Mouse (Mus musculus) myocyte (in vitro differentiated cells): Measurements from ENCODE around the gene Fstl1.

Experiments used
- CEBPB ChIP-seq: IDR thresholded peaks from 2 replicates; pipeline ENCODE4 v1.6.1; 2011; ENCODE audit warnings: mild to moderate bottlenecking, moderate library complexity; ENCODE audit not compliant: poor library complexity, insufficient read depth, severe bottlenecking
- E2F4 ChIP-seq: IDR thresholded peaks from one replicate; pipeline ENCODE4 v1.6.1; 2011; ENCODE audit warnings: mild to moderate bottlenecking, control low read depth, moderate library complexity; ENCODE audit not compliant: insufficient read depth
- MAX ChIP-seq: IDR thresholded peaks from one replicate; pipeline ENCODE4 v1.6.1; 2011; ENCODE audit warnings: low read depth, mild to moderate bottlenecking, control low read depth
- MYOG ChIP-seq, 3 experiments: IDR thresholded peaks; one replicate each; pipeline ENCODE4 v1.6.1; 2011; ENCODE audit warnings: control low read depth in 2 of 3, low read depth in 2 of 3, mild to moderate bottlenecking in 2 of 3; ENCODE audit not compliant: insufficient read length in 2 of 3, control insufficient read depth in 1 of 3, insufficient read depth in 1 of 3
- POLR2A ChIP-seq: IDR thresholded peaks from one replicate; pipeline ENCODE4 v1.6.1; 2011; ENCODE audit warnings: low read depth, mild to moderate bottlenecking, control low read depth, moderate library complexity; ENCODE audit not compliant: insufficient read length
- POLR2AphosphoS2 ChIP-seq: IDR thresholded peaks from one replicate; pipeline ENCODE4 v1.6.1; 2011; ENCODE audit warnings: low read depth, control low read depth; ENCODE audit not compliant: insufficient read length
- SRF ChIP-seq: IDR thresholded peaks from one replicate; pipeline ENCODE4 v1.6.1; 2011; ENCODE audit warnings: low read depth; ENCODE audit not compliant: control insufficient read depth, insufficient read length
- TCF12 ChIP-seq: IDR thresholded peaks from one replicate; pipeline ENCODE4 v1.6.1; 2011; ENCODE audit warnings: mild to moderate bottlenecking, control low read depth; ENCODE audit not compliant: poor library complexity, insufficient read depth, severe bottlenecking
- TCF3 ChIP-seq: IDR thresholded peaks from one replicate; pipeline ENCODE4 v1.6.1; 2011; ENCODE audit warnings: low read depth, control low read depth; ENCODE audit not compliant: insufficient read length
- USF1 ChIP-seq: IDR thresholded peaks from one replicate; pipeline ENCODE4 v1.6.1; 2011; ENCODE audit warnings: low read depth, mild to moderate bottlenecking, control low read depth, moderate library complexity

- TF ChIP-seq POLR2AphosphoS2 (no peak), POLR2A (no peak), TCF12 (no peak), MAX (no peak), E2F4 (no peak), CEBPB (no peak), USF1 (no peak), TCF3 (no peak), MYOG (IDR thresholded peaks at IDR 0.05; ENCODE audit: control insufficient read depth in 1 of 3, insufficient read depth in 1 of 3, insufficient read length in 2 of 3, low read depth in 2 of 3) (no peak), SRF (no peak)
These were observed 87.2 kb downstream of the Fstl1 start for GRCm38 (mm10) chr16:37863876-37864275.
